Mouse (Mus musculus) Patski (cell line): Measurements from ENCODE around the gene BC055324. TPM values are rescaled to one million over a fixed set of nuclear protein-coding genes. Genes with fewer than 3 reads are reported as not detected.

Source experiments
- ATAC-seq: fragments of 100-300 bp; one replicate; pipeline ENCODE4 v1.8.0; 2021
- CTCF ChIA-PET: fragments of 350-600 bp; sonication (Branson Sonifier 250); formaldehyde crosslinking; loops from one replicate; lab custom pipeline; 2022; ENCODE audit warnings: inconsistent platforms; lab: Charles Lee
- POLR2A ChIA-PET: fragments of 350-600 bp; sonication (Branson Sonifier 250); formaldehyde crosslinking; loops from one replicate; lab custom pipeline; 2022; ENCODE audit warnings: antibody characterized with exemption, inconsistent platforms; lab: Charles Lee
- DNase-seq: peaks from one replicate; pipeline ENCODE4 v3.0.0-alpha.2; 2011; ENCODE audit warnings: low read depth, low spot score
- H3K27me3 ChIP-seq: fragments of 371-371 bp; one replicate; pipeline ENCODE4 v1.5.1; 2021
- CTCF ChIP-seq: fragments of 100-300 bp; IDR thresholded peaks from one replicate; pipeline ENCODE4 v1.5.1; 2021
- in situ Hi-C: fragments of 300-500 bp; cut with MboI; formaldehyde crosslinking; loops from 3 replicates; pipeline ENCODE4 v1.11.1; 2018; ENCODE audit warnings: low pct_unique_long_range_greater_than_20kb, mixed read lengths
- polyA plus RNA-seq: library from polyadenylated mRNA; unstranded; gene quantifications from one replicate; pipeline ENCODE4 v1.2.3, GENCODE M21; 2021

BC055324 gene
- polyA plus RNA-seq, 1 experiment from 2014 or later = 8.0 TPM

- ChIA-PET POLR2A (no interaction called here), CTCF (no interaction called here)
- DNase-seq = no peak
- in situ Hi-C loops = loop anchor here (5.0 to 25.0 kb wide), 2 partner anchors 820 to 1025 kb away; partner anchors contain the start of gene Fmo2
- no peak for TF ChIP-seq CTCF
- no peak for ATAC-seq
- H3K27me3 ChIP-seq = no peaks in the 10 kb centered on the region
Observed at GRCm38 (mm10) chr1:163911981-163912380, 82.6 kb downstream of the BC055324 start.

DNA sequence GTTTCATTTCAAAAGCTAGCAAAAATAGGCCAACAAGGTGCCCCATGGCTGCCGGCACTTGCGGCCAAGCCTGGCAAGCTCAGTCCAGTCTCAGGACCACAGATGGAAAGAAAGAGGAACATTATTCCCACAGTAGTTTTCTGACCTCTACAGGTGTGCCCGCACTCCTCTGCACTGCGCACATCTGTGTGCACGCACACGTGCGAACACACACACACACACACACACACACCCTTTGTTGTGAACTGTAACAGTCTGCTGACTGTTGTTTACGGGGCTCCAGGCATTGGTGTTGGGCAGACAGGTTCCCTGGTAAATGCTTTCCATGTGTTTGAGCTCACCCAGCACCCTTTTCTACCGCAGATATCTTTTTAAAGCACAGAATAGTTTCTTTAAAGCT, 83.8 kb downstream of the BC055324 start:
- ChIA-PET POLR2A (interaction anchor here (0.6 kb wide), 1 partner anchor 229 kb away, joined by 3 read pairs; no protein-coding TSS in a partner anchor), CTCF (interaction anchor here (0.9 to 1.6 kb wide), 11 partner anchors 9 to 761 kb away, joined by 3 to 15 read pairs (median 3); no protein-coding TSS in a partner anchor)
- ATAC-seq (no peak), DNase-seq (no peak)
- TF ChIP-seq CTCF = no peak
- in situ Hi-C loops = loop anchor here (5.0 to 25.0 kb wide), 2 partner anchors 818 to 1023 kb away; partner anchors contain the start of gene Fmo2
- H3K27me3 ChIP-seq = no peaks in the 10 kb centered on the region

DNA sequence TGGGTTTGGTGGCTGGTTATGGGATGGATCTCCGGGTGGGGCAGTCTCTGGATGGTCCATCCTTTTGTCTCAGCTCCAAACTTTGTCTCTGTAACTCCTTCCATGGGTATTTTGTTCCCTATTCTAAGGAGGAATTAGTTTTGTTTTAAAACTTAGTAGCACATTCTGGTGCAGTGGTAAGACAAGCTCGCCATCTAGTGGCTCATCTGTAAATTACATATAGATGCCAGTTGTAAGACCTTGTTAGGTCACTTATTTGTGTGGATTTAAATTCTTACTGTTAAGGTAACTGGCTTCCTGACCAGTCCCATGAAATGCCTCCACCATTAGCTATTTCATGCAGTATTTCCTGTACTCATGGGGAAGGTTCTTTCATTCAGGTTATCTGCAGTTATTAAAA, 84.3 kb downstream of the BC055324 start:
- no peaks in the 10 kb centered on the region for H3K27me3 ChIP-seq
- no peak for DNase-seq
- in situ Hi-C loops = loop anchor here (5.0 to 25.0 kb wide), 2 partner anchors 818 to 1023 kb away; partner anchors contain the start of gene Fmo2
- TF ChIP-seq CTCF = peak; percentile 69
- no peak for ATAC-seq
- POLR2A ChIA-PET = interaction anchor here (0.6 kb wide), 1 partner anchor 230 kb away, joined by 3 read pairs; no protein-coding TSS in a partner anchor
- CTCF ChIA-PET = interaction anchor here (0.8 to 1.6 kb wide), 13 partner anchors 10 to 764 kb away, joined by 3 to 15 read pairs (median 3); no protein-coding TSS in a partner anchor

DNA sequence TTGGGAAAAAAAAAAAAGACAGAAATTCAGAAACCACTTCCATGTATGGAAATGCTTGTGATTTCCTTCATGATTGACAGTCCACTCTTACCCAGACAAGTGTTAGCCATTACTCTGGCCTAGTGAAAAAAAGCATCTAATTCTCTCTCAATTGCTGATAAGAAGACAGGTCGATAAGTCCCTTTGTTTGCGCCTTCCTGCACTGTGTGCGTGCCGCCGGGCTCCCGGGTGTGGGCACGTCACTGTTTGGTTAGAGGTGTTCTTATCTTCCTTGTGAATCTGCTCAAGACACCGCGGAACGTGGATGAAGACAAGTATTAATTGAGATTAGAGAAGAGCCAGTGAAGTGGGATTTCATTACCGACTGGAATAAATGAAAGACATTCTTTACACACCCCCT, 86.2 kb downstream of the BC055324 start:
- DNase-seq (no peak), ATAC-seq (no peak)
- TF ChIP-seq CTCF = no peak
- POLR2A ChIA-PET = interaction anchor here (0.7 kb wide), 1 partner anchor 1938 kb away, joined by 3 read pairs; no protein-coding TSS in a partner anchor
- no peaks in the 10 kb centered on the region for H3K27me3 ChIP-seq
- in situ Hi-C loops = loop anchor here (10.0 to 25.0 kb wide), 2 partner anchors 764 to 1021 kb away; partner anchors contain the start of gene Fmo2
- CTCF ChIA-PET = interaction anchor here (1.2 kb wide), 1 partner anchor 58 kb away, joined by 3 read pairs; no protein-coding TSS in a partner anchor

DNA sequence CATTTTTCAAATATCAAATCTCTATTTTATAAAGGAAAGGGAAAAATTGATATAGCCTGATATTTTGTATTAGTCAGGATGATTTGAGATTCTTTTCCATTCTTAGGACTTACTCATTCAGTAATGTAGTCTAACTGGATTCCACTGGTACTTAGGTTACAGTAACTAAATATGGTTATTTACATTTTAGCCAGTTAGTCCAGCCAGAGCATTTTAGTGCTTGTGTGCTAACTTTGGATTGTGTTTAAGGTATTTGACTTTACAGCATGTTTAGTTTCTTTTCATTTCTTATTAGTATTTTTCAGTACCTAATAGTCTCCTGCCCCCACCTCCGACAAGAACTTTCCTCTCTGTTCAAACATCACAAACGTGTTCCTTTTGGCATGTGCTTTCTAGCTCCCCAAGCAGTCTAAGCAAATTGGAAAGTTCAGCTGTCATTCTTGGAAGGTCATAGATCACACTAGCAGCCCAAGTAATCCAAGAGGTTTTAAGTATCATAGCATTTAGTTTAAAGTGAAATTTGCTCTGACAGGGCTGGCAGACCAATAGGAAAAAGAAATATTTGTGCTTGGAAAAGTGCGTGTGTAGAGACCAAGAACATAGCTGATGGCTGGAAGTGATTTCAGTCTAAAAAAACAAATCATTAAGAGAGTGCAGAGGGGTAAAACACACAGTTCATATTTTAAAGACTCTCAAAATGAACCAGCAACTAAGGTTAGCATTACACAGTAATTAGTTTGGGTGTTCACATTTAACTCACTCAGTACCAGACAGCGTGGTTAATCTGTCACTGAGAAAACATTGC, 87.4 kb downstream of the BC055324 start:
- H3K27me3 ChIP-seq = no peaks in the 10 kb centered on the region
- ChIA-PET CTCF (no interaction called here), POLR2A (interaction anchor here (0.7 kb wide), 1 partner anchor 1937 kb away, joined by 3 read pairs; no protein-coding TSS in a partner anchor)
- ATAC-seq = no peak
- DNase-seq = no peak
- in situ Hi-C loops = loop anchor here (10.0 to 25.0 kb wide), 2 partner anchors 762 to 1020 kb away; partner anchors contain the start of gene Fmo2
- TF ChIP-seq CTCF = no peak

DNA sequence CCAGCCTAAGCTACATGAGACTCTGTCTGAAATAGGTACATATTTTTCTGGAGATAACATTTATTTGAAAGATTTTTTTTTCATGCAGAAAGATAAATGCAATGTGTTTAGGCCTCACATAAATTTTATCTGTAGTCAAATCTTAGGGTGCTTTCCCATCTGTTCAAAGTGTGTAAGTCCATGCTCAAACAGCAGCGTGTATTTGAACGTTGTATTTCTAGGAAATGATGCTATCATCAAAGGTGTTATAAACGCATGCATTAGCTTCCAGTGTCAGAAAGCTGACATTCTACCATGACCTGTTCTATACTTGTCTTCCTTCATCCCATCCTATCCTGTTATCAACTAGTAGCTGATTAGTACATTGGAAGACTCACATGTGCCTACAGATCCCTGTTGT, 91.2 kb downstream of the BC055324 start:
- ChIA-PET POLR2A (no interaction called here), CTCF (interaction anchor here (1.3 kb wide), 1 partner anchor 753 kb away, joined by 3 read pairs; no protein-coding TSS in a partner anchor)
- ATAC-seq = no peak

GRCm38 (mm10) chr1:163900168-163900567, 94.4 kb downstream of the BC055324 start:
- in situ Hi-C loops = loop anchor here (10.0 to 25.0 kb wide), 2 partner anchors 755 to 1013 kb away; partner anchors contain the start of gene Fmo2
- H3K27me3 ChIP-seq = no peaks in the 10 kb centered on the region
- no peak for DNase-seq
- ATAC-seq = no peak
- TF ChIP-seq CTCF = no peak
- ChIA-PET CTCF (interaction anchor here (1.7 kb wide), 1 partner anchor 10 kb away, joined by 6 read pairs; no protein-coding TSS in a partner anchor), POLR2A (no interaction called here)

More for the DNA sequence above, 91.2 kb downstream of the BC055324 start:
- no peak for DNase-seq
- in situ Hi-C loops = loop anchor here (10.0 to 25.0 kb wide), 2 partner anchors 759 to 1016 kb away; partner anchors contain the start of gene Fmo2
- TF ChIP-seq CTCF = no peak
- H3K27me3 ChIP-seq = no peaks in the 10 kb centered on the region

GRCm38 (mm10) chr1:163899575-163899974, 95.0 kb downstream of the BC055324 start:
- TF ChIP-seq CTCF = no peak
- ChIA-PET CTCF (interaction anchor here (1.7 kb wide), 1 partner anchor 11 kb away, joined by 6 read pairs; no protein-coding TSS in a partner anchor), POLR2A (no interaction called here)
- DNase-seq = no peak
- ATAC-seq = no peak
- H3K27me3 ChIP-seq = no peaks in the 10 kb centered on the region
- in situ Hi-C loops = no loop called here

DNA sequence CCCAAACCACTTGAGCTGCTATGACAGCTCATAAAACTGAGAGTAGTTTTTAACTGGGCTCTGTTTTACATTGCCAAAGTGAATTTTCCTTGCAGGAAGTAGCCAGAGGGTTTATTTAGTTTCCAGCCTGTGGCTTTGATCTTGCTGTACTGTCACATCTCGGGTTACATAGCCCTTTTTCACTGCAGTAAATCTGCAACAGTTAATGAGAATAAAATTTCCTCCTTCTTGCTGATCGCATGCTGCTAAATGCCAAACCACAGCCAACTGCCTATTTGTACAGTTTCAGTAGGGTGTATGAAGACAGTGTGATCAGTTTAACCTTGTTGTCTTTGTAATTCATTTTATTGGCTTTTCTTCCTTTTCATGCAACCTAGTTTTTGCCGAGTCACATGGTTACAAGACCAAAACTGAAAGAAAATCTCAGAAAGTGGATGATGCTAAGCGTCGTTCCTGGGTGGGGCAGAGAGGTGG, 96.3 kb downstream of the BC055324 start:
- in situ Hi-C loops = no loop called here
- POLR2A ChIA-PET = no interaction called here
- no peak for TF ChIP-seq CTCF
- peak; percentile 22 for DNase-seq
- CTCF ChIA-PET = interaction anchor here (1.8 kb wide), 1 partner anchor 21 kb away, joined by 4 read pairs; no protein-coding TSS in a partner anchor
- H3K27me3 ChIP-seq = no peaks in the 10 kb centered on the region
- ATAC-seq = no peak

Other genes starting within 250 kb of the BC055324 start
- 76.7 TPM for gene Kifap3, start 215.2 kb downstream of the BC055324 start, polyA plus RNA-seq
- 21.6 TPM for gene Scyl3, start 65.7 kb downstream of the BC055324 start, polyA plus RNA-seq
- gene Mettl18, start 93 bp upstream of the BC055324 start, polyA plus RNA-seq = 6.6 TPM
- gene Sele, start 53.4 kb upstream of the BC055324 start, polyA plus RNA-seq = not detected
- gene Sell, start 67.2 kb upstream of the BC055324 start, polyA plus RNA-seq = not detected
- gene Selp, start 120.5 kb upstream of the BC055324 start, polyA plus RNA-seq = 0.05 TPM
- gene F5, start 157.0 kb upstream of the BC055324 start, polyA plus RNA-seq = 0.74 TPM